ENCODE assay signal across 11 mouse cellular contexts in the genomic region with DNA sequence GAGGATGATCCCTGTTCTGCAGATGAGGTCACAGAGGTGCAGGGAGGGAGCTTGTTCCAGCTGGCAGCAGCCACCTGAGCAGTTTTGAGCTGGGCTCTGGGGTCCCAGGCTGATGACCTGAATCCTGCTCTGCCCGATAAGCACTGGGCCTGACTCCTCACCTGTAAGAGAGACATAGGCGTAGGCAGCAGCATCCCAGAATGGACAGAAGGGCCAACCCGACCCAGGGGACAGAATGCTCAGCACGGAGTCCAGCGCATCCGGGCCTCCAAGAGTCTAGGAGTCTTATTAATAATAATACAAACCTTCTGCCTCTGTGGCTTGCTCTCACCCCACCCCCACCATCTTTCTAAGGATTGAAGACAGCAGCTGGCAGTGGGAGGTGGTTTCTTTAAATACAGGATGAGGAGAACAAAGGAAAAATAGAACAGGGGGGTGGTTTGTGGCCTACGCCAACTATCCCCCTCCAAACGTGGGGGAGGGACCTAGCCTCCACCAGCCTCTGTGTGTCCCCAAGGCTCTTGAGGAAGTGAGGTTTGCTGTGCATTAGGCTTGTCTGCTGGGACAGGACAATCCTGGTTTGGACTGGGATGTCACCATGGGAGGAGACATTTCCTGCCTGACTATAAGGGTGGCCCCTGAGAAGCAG. TPM values are rescaled to one million over a fixed set of nuclear protein-coding genes. Genes with fewer than 3 reads are reported as not detected.
DNase-seq lines count a peak whose midpoint lies in the region; ATAC-seq and TF ChIP-seq lines count a peak whose summit lies in the region.
"Had no signal": no experiment of that assay in that cellular context is flagged by ENCODE, and none has a peak within 500 bp of the region (broad histone marks: within the 10 kb centered on the region; RNA-seq: fewer than 3 reads in every experiment).

No protein-coding gene starts in this region.

- TF ChIP-seq EP300 in heart, postnatal 0 days (IDR thresholded peaks at IDR 0.05; ENCODE audit: low read depth), result no peak
- TF ChIP-seq EP300 in lung, postnatal 0 days (IDR thresholded peaks at IDR 0.05), result no peak

- H3K9me3 ChIP-seq in heart, postnatal 0 days (replicated peaks; ENCODE audit: control insufficient read depth, low read length), result no peaks in the 10 kb centered on the region
- no peaks in the 10 kb centered on the region for H3K9me3 ChIP-seq in lung, postnatal 0 days (ENCODE audit: low read length)
- no peaks in the 10 kb centered on the region for H3K9me3 ChIP-seq in limb, embryonic 13.5 days
- H3K9me3 ChIP-seq: hindbrain, embryonic 15.5 days had no signal

- peak overlapping the region; percentile 71; the same call in 1 of the 2 replicates for H3K27ac ChIP-seq in heart, postnatal 0 days (ENCODE audit: low read depth)
- H3K27ac ChIP-seq in lung, postnatal 0 days (ENCODE audit: low read length), result peak overlapping the region; percentile 78
- peak overlapping the region; percentile 55 for H3K27ac ChIP-seq in cortical plate, adult 2 months (ENCODE audit: insufficient read depth, low read length)
- H3K27ac ChIP-seq in limb, embryonic 13.5 days, result no peak overlapping the region
- H3K27ac ChIP-seq: hindbrain, embryonic 15.5 days; stomach, postnatal 0 days had no signal

- TF ChIP-seq POLR2A in cortical plate, adult 2 months (IDR thresholded peaks at IDR 0.05; ENCODE audit: extremely low read depth, insufficient read depth, low read length), result no peak

- peak; percentile 46 for ATAC-seq in heart, postnatal 0 days (ENCODE audit: insufficient read depth, low read depth)
- peak; percentile 77 for ATAC-seq in lung, postnatal 0 days
- no peak for ATAC-seq in limb, embryonic 13.5 days (ENCODE audit: low FRiP score, low read depth)

- DNase-seq in heart, postnatal 0 days (ENCODE audit: low spot score), result no peak
- DNase-seq in heart, postnatal 36 days, result no peak
- peak; percentile 53 for DNase-seq in lung, postnatal 0 days (ENCODE audit: low spot score)
- no peak for DNase-seq in lung, postnatal 14 days
- DNase-seq in adrenal gland, postnatal 10 days, result no peak
- no peak for DNase-seq in kidney, postnatal 4 days

- H3K4me3 ChIP-seq in heart, postnatal 0 days (ENCODE audit: low read depth, low read length), result no peak overlapping the region
- no peak overlapping the region for H3K4me3 ChIP-seq in lung, postnatal 0 days (ENCODE audit: low read depth, low read length)
- no peak overlapping the region for H3K4me3 ChIP-seq in cortical plate, adult 2 months (ENCODE audit: insufficient read depth, low read length)
- H3K4me3 ChIP-seq in limb, embryonic 13.5 days, result no peak overlapping the region
- H3K4me3 ChIP-seq: hindbrain, embryonic 15.5 days had no signal

- H3K27me3 ChIP-seq in heart, postnatal 0 days (ENCODE audit: control insufficient read depth, insufficient read depth, low read length), result no peaks in the 10 kb centered on the region
- H3K27me3 ChIP-seq in lung, postnatal 0 days (replicated peaks; ENCODE audit: insufficient read depth, low read length), result no peaks in the 10 kb centered on the region
- no peaks in the 10 kb centered on the region for H3K27me3 ChIP-seq in limb, embryonic 13.5 days
- H3K27me3 ChIP-seq: CH12.LX; hindbrain, embryonic 15.5 days had no signal

- intact Hi-C loops in heart, postnatal 36 days (cut with DNase I), result no loop called here

- H3K4me2 ChIP-seq in heart, postnatal 0 days (ENCODE audit: low read depth, low read length), result no peak overlapping the region
- H3K4me2 ChIP-seq in lung, postnatal 0 days (replicated peaks; ENCODE audit: low read depth, low read length), result no peak overlapping the region
- no peak overlapping the region for H3K4me2 ChIP-seq in limb, embryonic 13.5 days (replicated peaks)
- H3K4me2 ChIP-seq: hindbrain, embryonic 15.5 days had no signal

- H3K9ac ChIP-seq in heart, postnatal 0 days (replicated peaks; ENCODE audit: low read depth, low read length), result no peak overlapping the region
- no peak overlapping the region for H3K9ac ChIP-seq in lung, postnatal 0 days (replicated peaks; ENCODE audit: low read depth)
- H3K9ac ChIP-seq in limb, embryonic 13.5 days, result peak overlapping the region; percentile 43; the same call in 1 of the 2 replicates
- H3K9ac ChIP-seq: hindbrain, embryonic 15.5 days had no signal

- 0 out of 2 replicates have a peak, but pooled peaks cover 5% of the 10 kb centered on the region for H3K4me1 ChIP-seq in heart, postnatal 0 days (ENCODE audit: control insufficient read depth, insufficient read depth)
- H3K4me1 ChIP-seq in lung, postnatal 0 days (ENCODE audit: insufficient read depth, low read depth, low read length), result 0 out of 2 replicates have a peak, but pooled peaks cover 3% of the 10 kb centered on the region
- peaks cover 23% of the 10 kb centered on the region for H3K4me1 ChIP-seq in cortical plate, adult 2 months (ENCODE audit: control insufficient read depth, insufficient read depth, low read length)
- H3K4me1 ChIP-seq in limb, embryonic 13.5 days, result peaks cover 4% of the 10 kb centered on the region

- TF ChIP-seq CTCF in heart, postnatal 0 days (IDR thresholded peaks at IDR 0.05; ENCODE audit: low read depth), result no peak
- TF ChIP-seq CTCF in lung, postnatal 0 days (IDR thresholded peaks at IDR 0.05), result no peak
- no peak for TF ChIP-seq CTCF in cortical plate, adult 2 months (IDR thresholded peaks at IDR 0.05; ENCODE audit: extremely low read depth, insufficient read depth, low read length)

- H3K36me3 ChIP-seq in heart, postnatal 0 days (replicated peaks; ENCODE audit: control insufficient read depth, insufficient read depth, low read length), result no peaks in the 10 kb centered on the region
- H3K36me3 ChIP-seq in lung, postnatal 0 days (ENCODE audit: insufficient read depth, low read length), result no peaks in the 10 kb centered on the region
- peaks cover 11% of the 10 kb centered on the region for H3K36me3 ChIP-seq in limb, embryonic 13.5 days
- H3K36me3 ChIP-seq: hindbrain, embryonic 15.5 days had no signal

- 66% methylated on average over 8 of the region's 8 CpGs for WGBS in heart, postnatal 0 days
- 59% methylated on average over 8 of the region's 8 CpGs for WGBS in lung, postnatal 0 days
- 72% methylated on average over 8 of the region's 8 CpGs for WGBS in limb, embryonic 13.5 days

RNA-seq across cellular contexts. Expression of gene Sun2, which starts 13.8 kb away (rescaled TPM):
- total RNA-seq in heart, postnatal 0 days (2014; rRNA removed; ENCODE audit: low replicate concordance), result 71.6 and 120 TPM in 2 replicates
- polyA plus RNA-seq in heart, postnatal 0 days (2015; fragmentation: Nextera tagmentation; extraction: Ambion mirVana), result 3.6 and 4.0 TPM in 2 replicates
- 10 to 100 TPM; 85.6 to 89.1 TPM for total RNA-seq in heart, postnatal 36 days (2021)
- polyA plus RNA-seq in lung, postnatal 0 days (2015; fragmentation: Nextera tagmentation; extraction: Ambion mirVana), result 4.5 and 5.1 TPM in 2 replicates
- polyA plus RNA-seq in cortical plate, adult 2 months (2012; rRNA removed), result 29.7 and 32.0 TPM in 2 replicates
- polyA plus RNA-seq in limb, embryonic 13.5 days (2015; fragmentation: Nextera tagmentation; extraction: Ambion mirVana), result 5.5 and 7.8 TPM in 2 replicates
- total RNA-seq in adrenal gland, postnatal 10 days (2021), result 10 to 100 TPM; 68.2 to 83.6 TPM

RNA-seq across cellular contexts. Expression of gene Dnal4, which starts 21.5 kb away (rescaled TPM):
- 25.9 and 35.5 TPM in 2 replicates for total RNA-seq in heart, postnatal 0 days (2014; rRNA removed; ENCODE audit: low replicate concordance)
- polyA plus RNA-seq in heart, postnatal 0 days (2015; fragmentation: Nextera tagmentation; extraction: Ambion mirVana), result 35.5 and 38.9 TPM in 2 replicates
- 10 to 100 TPM; 17.7 to 22.5 TPM for total RNA-seq in heart, postnatal 36 days (2021)
- polyA plus RNA-seq in lung, postnatal 0 days (2015; fragmentation: Nextera tagmentation; extraction: Ambion mirVana), result 49.5 and 52.4 TPM in 2 replicates
- polyA plus RNA-seq in cortical plate, adult 2 months (2012; rRNA removed), result 71.5 and 72.4 TPM in 2 replicates
- polyA plus RNA-seq in limb, embryonic 13.5 days (2015; fragmentation: Nextera tagmentation; extraction: Ambion mirVana), result 69.5 and 74.1 TPM in 2 replicates
- total RNA-seq in adrenal gland, postnatal 10 days (2021), result 10 to 100 TPM; 16.1 to 19.5 TPM

RNA-seq across cellular contexts. Expression of gene Nptxr, which starts 48.5 kb away (rescaled TPM):
- 10.8 and 13.7 TPM in 2 replicates for total RNA-seq in heart, postnatal 0 days (2014; rRNA removed; ENCODE audit: low replicate concordance)
- polyA plus RNA-seq in heart, postnatal 0 days (2015; fragmentation: Nextera tagmentation; extraction: Ambion mirVana), result 0.84 and 1.00 TPM in 2 replicates
- total RNA-seq in heart, postnatal 36 days (2021), result 1 to 10 TPM; 1.5 to 1.7 TPM
- polyA plus RNA-seq in lung, postnatal 0 days (2015; fragmentation: Nextera tagmentation; extraction: Ambion mirVana), result 1.0 and 1.2 TPM in 2 replicates
- polyA plus RNA-seq in cortical plate, adult 2 months (2012; rRNA removed), result 293 and 298 TPM in 2 replicates
- polyA plus RNA-seq in limb, embryonic 13.5 days (2015; fragmentation: Nextera tagmentation; extraction: Ambion mirVana), result 2.7 and 2.9 TPM in 2 replicates
- 1 to 10 TPM; 8.2 to 9.5 TPM for total RNA-seq in adrenal gland, postnatal 10 days (2021)

Comparison
In these comparisons a context has a peak if more than half of its experiments do, and no peak if none do; other contexts are left out.
1. RNA of gene Nptxr, which starts 48.5 kb away (polyA plus RNA-seq): 293 to 298 TPM in cortical plate, adult 2 months; 2.7 to 2.9 TPM in limb, embryonic 13.5 days, 1.0 to 1.2 TPM in lung, postnatal 0 days and 0.84 to 1.00 TPM in heart, postnatal 0 days; every median in the first group is over 10 times any median in the second.